Mouse (Mus musculus) CH12.LX (cell line): Measurements from ENCODE around the gene Cdc34.
A peak's percentile ranks its signal among the peaks of the same experiment; 100 is the strongest.

ENCODE experiments used
- CTCF ChIP-seq, 2 experiments: IDR thresholded peaks in 1 of 2; conservative IDR thresholded peaks in 1 of 2; 2 replicates each; pipeline ENCODE4 v1.5.1; 2011 to 2012; ENCODE audit warnings: low read depth in 2 of 2, low read length in 2 of 2, improper control_type of control experiment in 1 of 2, inconsistent platforms in 1 of 2, mild to moderate bottlenecking in 1 of 2, moderate library complexity in 1 of 2
- E2F4 ChIP-seq: IDR thresholded peaks from 2 replicates; pipeline ENCODE4 v1.6.1; 2011; ENCODE audit warnings: low read depth, low read length, improper control_type of control experiment; ENCODE audit not compliant: insufficient replicate concordance
- ELF1 ChIP-seq: IDR thresholded peaks from 2 replicates; pipeline ENCODE4 v1.6.1; 2014; ENCODE audit warnings: low read depth, mild to moderate bottlenecking, inconsistent platforms, low read length, improper control_type of control experiment
- EP300 ChIP-seq: IDR thresholded peaks from 2 replicates; pipeline ENCODE4 v1.6.1; 2011; ENCODE audit warnings: low read length, improper control_type of control experiment
- MEF2A ChIP-seq: IDR thresholded peaks from 2 replicates; pipeline ENCODE4 v1.6.1; 2014; ENCODE audit warnings: low read depth, mild to moderate bottlenecking, inconsistent platforms, low read length, improper control_type of control experiment, borderline replicate concordance
- MYC ChIP-seq: IDR thresholded peaks from 2 replicates; pipeline ENCODE4 v1.6.1; 2011; ENCODE audit warnings: low read depth, mild to moderate bottlenecking, improper control_type of control experiment, low read length
- POLR2A ChIP-seq: IDR thresholded peaks from 2 replicates; pipeline ENCODE4 v1.6.1; 2011; ENCODE audit warnings: low read depth, mild to moderate bottlenecking, improper control_type of control experiment, low read length
- RAD21 ChIP-seq: IDR thresholded peaks from 2 replicates; pipeline ENCODE4 v1.6.1; 2011; ENCODE audit warnings: low read depth, mild to moderate bottlenecking, low read length, improper control_type of control experiment, moderate library complexity
- USF2 ChIP-seq: conservative IDR thresholded peaks from 2 replicates; pipeline ENCODE4 v1.6.1; 2011; ENCODE audit warnings: low read depth, low read length, improper control_type of control experiment
- ZC3H11A ChIP-seq: IDR thresholded peaks from 2 replicates; pipeline ENCODE4 v1.6.1; 2012; ENCODE audit warnings: low read depth, mild to moderate bottlenecking, inconsistent platforms, low read length, improper control_type of control experiment
- ZNF384 ChIP-seq: IDR thresholded peaks from 2 replicates; pipeline ENCODE4 v1.6.1; 2012; ENCODE audit warnings: low read depth, low read length, improper control_type of control experiment, inconsistent platforms

- TF ChIP-seq EP300: no peak
- no peak for TF ChIP-seq POLR2A
- TF ChIP-seq CTCF (conservative IDR thresholded peaks at IDR 0.05 in 1 of 2, IDR thresholded peaks at IDR 0.05 in 1 of 2; ENCODE audit: low read depth in 2 of 2, low read length in 2 of 2): peak; percentile 34 to 62; a peak in 3 of 4 replicates
- TF ChIP-seq MEF2A: no peak
- TF ChIP-seq ZC3H11A: no peak
- TF ChIP-seq ZNF384: no peak
- TF ChIP-seq E2F4: no peak
- TF ChIP-seq MYC: no peak
- no peak for TF ChIP-seq ELF1
- TF ChIP-seq RAD21: peak; percentile 2
- TF ChIP-seq USF2: no peak
Measured at GRCm38 (mm10) chr10:79672088-79672455, 9.9 kb upstream of the Cdc34 start.
